Comparison of ENCODE assay signal across 14 mouse cellular contexts in genomic region chr7:3712264-3712942, GRCm38 (mm10). TPM values are rescaled to one million over a fixed set of nuclear protein-coding genes. Genes with fewer than 3 reads are reported as not detected.
DNase-seq lines count a peak whose midpoint lies in the region; ATAC-seq lines count a peak whose summit lies in the region.
"Had no signal": no experiment of that assay in that cellular context is flagged by ENCODE, and none has a peak within 500 bp of the region (broad histone marks: within the 10 kb centered on the region; RNA-seq: fewer than 3 reads in every experiment).

No protein-coding gene starts in this region.

- ATAC-seq in megakaryocyte, adult 5-6 weeks (ENCODE audit: poor library complexity, severe bottlenecking): peak; percentile 46

- peak; percentile 0 for DNase-seq in kidney, adult 9 months
- no peak for DNase-seq in kidney, adult 18-20 months
- peak; percentile 41 for DNase-seq in 416B (ENCODE audit: low read depth)
- peak; percentile 29 for DNase-seq in Muller cell, postnatal 12 days (ENCODE audit: inconsistent ontology term)
- no peak for DNase-seq in thymus, postnatal 14 days
- DNase-seq in urinary bladder, postnatal 25 days (ENCODE audit: low spot score): no peak
- DNase-seq: adrenal gland, postnatal 10 days; cerebellum, adult 9-11 months; gastrocnemius, postnatal 25 days; kidney, adult 11 months; layer of hippocampus, adult 9-11 months; left cerebral cortex, postnatal 4 days; thymus, adult 2 months had no signal

RNA-seq across cellular contexts. Expression of gene Pirb, which starts 7.8 kb away (rescaled TPM):
- total RNA-seq in megakaryocyte, adult 5-6 weeks (2015): 366 and 379 TPM in 2 replicates
- 233 and 235 TPM in 2 replicates for total RNA-seq in megakaryocyte, adult 5-6 weeks (2017)

RNA-seq across cellular contexts. Expression of gene Rps9, which starts 8.6 kb away (rescaled TPM):
- total RNA-seq in megakaryocyte, adult 5-6 weeks (2015): 1,476 and 1,615 TPM in 2 replicates
- total RNA-seq in megakaryocyte, adult 5-6 weeks (2017): 1,141 and 1,307 TPM in 2 replicates

RNA-seq across cellular contexts. Expression of gene Mboat7, which starts 19.1 kb away (rescaled TPM):
- 96.2 and 102 TPM in 2 replicates for total RNA-seq in megakaryocyte, adult 5-6 weeks (2015)
- total RNA-seq in megakaryocyte, adult 5-6 weeks (2017): 47.2 and 55.7 TPM in 2 replicates

RNA-seq across cellular contexts. Expression of gene Tsen34, which starts 19.7 kb away (rescaled TPM):
- total RNA-seq in megakaryocyte, adult 5-6 weeks (2015): 30.0 and 34.0 TPM in 2 replicates
- total RNA-seq in megakaryocyte, adult 5-6 weeks (2017): 25.3 and 28.3 TPM in 2 replicates

RNA-seq across cellular contexts. Expression of gene Tmc4, which starts 35.0 kb away (rescaled TPM):
- total RNA-seq in megakaryocyte, adult 5-6 weeks (2015): 9.0 and 9.9 TPM in 2 replicates
- 9.8 and 11.8 TPM in 2 replicates for total RNA-seq in megakaryocyte, adult 5-6 weeks (2017)

Comparison
In these comparisons a context has a peak if more than half of its experiments do, and no peak if none do; other contexts are left out.
1. DNase-seq: peak in kidney, adult 9 months (single experiment), 416B (single experiment) and Muller cell, postnatal 12 days (single experiment); none in kidney, adult 18-20 months (single experiment), thymus, postnatal 14 days (single experiment) and urinary bladder, postnatal 25 days (single experiment).